Mouse (Mus musculus) heart, adult 2 months (tissue): ENCODE results near the gene Herc1. TPM values are rescaled to one million over a fixed set of nuclear protein-coding genes. Genes with fewer than 3 reads are reported as not detected.

Experiments
- DNase-seq, 2 experiments: peaks; one replicate each; pipeline ENCODE4 v3.0.0; 2021
- H3K27ac ChIP-seq: fragments of 200-600 bp; 2 replicates; pipeline ENCODE4 v1.8.1; 2022
- H3K27me3 ChIP-seq: fragments of 200-500 bp; 2 replicates; pipeline ENCODE4 v1.6.1; 2012; ENCODE audit warnings: mild to moderate bottlenecking, low read length, inconsistent platforms, mixed read lengths; ENCODE audit not compliant: control insufficient read depth, insufficient read depth
- H3K36me3 ChIP-seq: fragments of 200-500 bp; 2 replicates; pipeline ENCODE4 v1.6.1; 2012; ENCODE audit warnings: low read length, inconsistent platforms; ENCODE audit not compliant: control insufficient read depth, insufficient read depth
- H3K4me1 ChIP-seq: fragments of 200-500 bp; 2 replicates; pipeline ENCODE4 v1.6.1; 2011; ENCODE audit warnings: low read length; ENCODE audit not compliant: control insufficient read depth, insufficient read depth
- H3K4me3 ChIP-seq: fragments of 200-600 bp; 2 replicates; pipeline ENCODE4 v1.8.1; 2022
- H3K79me2 ChIP-seq: fragments of 200-500 bp; replicated peaks from 2 replicates; pipeline ENCODE4 v1.6.1; 2012; ENCODE audit warnings: mild to moderate bottlenecking, inconsistent platforms, low read length, moderate library complexity, mixed read lengths; ENCODE audit not compliant: control insufficient read depth, insufficient read depth
- H3K9ac ChIP-seq: fragments of 200-500 bp; 2 replicates; pipeline ENCODE4 v1.6.1; 2012; ENCODE audit warnings: low read depth, mild to moderate bottlenecking, control low read depth, inconsistent platforms, low read length, mixed read lengths
- CTCF ChIP-seq: fragments of 200-600 bp; IDR thresholded peaks from 2 replicates; pipeline ENCODE4 v1.8.1; 2022; ENCODE audit warnings: antibody characterized with exemption, mild to moderate bottlenecking, moderate library complexity
- EP300 ChIP-seq: fragments of 200-500 bp; IDR thresholded peaks from 2 replicates; pipeline ENCODE4 v1.6.1; 2011; ENCODE audit warnings: low read depth, low read length, control low read depth; ENCODE audit not compliant: insufficient read depth
- POLR2A ChIP-seq: fragments of 200-500 bp; IDR thresholded peaks from 2 replicates; pipeline ENCODE4 v1.6.1; 2011; ENCODE audit warnings: mild to moderate bottlenecking, low read depth, low read length, control low read depth; ENCODE audit not compliant: insufficient read depth
- WGBS: fragments of 180-500 bp; shearing (Covaris S2); methylation state at CpG from one replicate; pipeline ENCODE4 v1.1.7; 2018; 5-methylcytosine and 5-hydroxymethylcytosine counted together
- intact Hi-C: fragments of 180-260 bp; cut with DNase I; formaldehyde crosslinking; loops from one replicate; pipeline ENCODE4 v1.15.1; 2025
- polyA plus RNA-seq: library from polyadenylated mRNA; depleted of rRNA; stranded (reverse); fragments of >200 nt; gene quantifications from 2 replicates; pipeline ENCODE4 v1.2.3, GENCODE M21; 2012
- total RNA-seq, 2 experiments: library from RNA; stranded (reverse); gene quantifications; 2 replicates each; pipeline ENCODE4 v1.2.3; 2021

Gene Herc1
- total and polyA plus RNA-seq, 3 experiments, result 11.0 to 35.4 (median 31.4) TPM

DNA sequence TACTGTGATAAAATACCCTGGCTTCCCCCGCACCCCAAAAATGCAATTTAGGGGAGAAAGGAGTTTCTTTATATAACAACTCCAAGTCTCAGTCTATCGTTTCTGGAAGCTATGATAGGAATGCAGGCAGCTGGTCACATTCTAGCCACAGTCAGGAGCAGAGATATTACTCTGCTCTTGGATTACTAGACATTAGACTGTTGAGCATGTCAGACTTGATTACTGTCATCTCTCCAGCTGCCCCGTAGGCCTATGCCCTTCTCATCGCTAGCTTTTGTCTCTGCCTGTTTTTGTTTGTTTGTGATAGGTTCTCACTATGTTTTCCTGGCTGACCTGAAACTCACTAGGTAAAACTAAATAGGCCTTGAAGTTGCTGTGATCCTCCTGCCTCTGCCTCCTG is 41.5 kb upstream of the Herc1 start:
- no peak for DNase-seq
- H3K4me1 ChIP-seq, result peaks cover 3% of the 10 kb centered on the region
- WGBS, result 62% methylated on average over 4 of the region's 4 CpGs
- intact Hi-C loops, result no loop called here
- H3K79me2 ChIP-seq, result no peaks in the 10 kb centered on the region
- no peak overlapping the region for H3K4me3 ChIP-seq
- H3K27ac ChIP-seq, result no peak overlapping the region
- peaks cover 2% of the 10 kb centered on the region for H3K36me3 ChIP-seq
- TF ChIP-seq POLR2A, result no peak
- TF ChIP-seq CTCF, result no peak
- TF ChIP-seq EP300, result no peak
- no peak overlapping the region for H3K9ac ChIP-seq
- no peaks in the 10 kb centered on the region for H3K27me3 ChIP-seq

DNA sequence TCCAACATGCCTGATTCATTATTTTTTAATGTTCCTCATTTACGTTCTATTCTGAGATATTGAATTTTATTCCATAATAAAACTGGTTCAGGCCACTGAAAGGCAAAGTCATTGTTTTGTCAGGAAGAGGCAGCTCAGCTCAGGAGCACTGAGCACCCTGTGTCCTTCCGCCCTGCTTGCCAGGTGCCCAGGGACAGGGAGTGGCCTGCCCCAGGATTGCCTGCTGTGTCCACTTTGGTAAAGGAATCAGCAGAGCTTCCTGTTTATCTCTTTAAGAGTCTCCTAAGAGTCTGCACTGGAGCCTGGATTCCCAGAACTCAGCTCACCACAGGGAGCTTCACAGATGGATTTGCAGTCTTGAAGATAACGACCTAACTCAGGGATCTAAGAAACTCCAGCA is 38.8 kb upstream of the Herc1 start:
- H3K36me3 ChIP-seq, result no peaks in the 10 kb centered on the region; the same call in 1 of the 2 replicates
- intact Hi-C loops, result no loop called here
- TF ChIP-seq EP300 (peak; percentile 95), CTCF (no peak), POLR2A (no peak)
- peak overlapping the region; percentile 70 for H3K27ac ChIP-seq
- 32% methylated on average over 3 of the region's 3 CpGs for WGBS
- H3K4me1 ChIP-seq, result peaks cover 3% of the 10 kb centered on the region; the same call in 1 of the 2 replicates
- no peaks in the 10 kb centered on the region for H3K79me2 ChIP-seq
- H3K27me3 ChIP-seq, result no peaks in the 10 kb centered on the region
- peak; percentile 44 to 53 for DNase-seq
- no peak overlapping the region for H3K4me3 ChIP-seq
- no peak overlapping the region for H3K9ac ChIP-seq

DNA sequence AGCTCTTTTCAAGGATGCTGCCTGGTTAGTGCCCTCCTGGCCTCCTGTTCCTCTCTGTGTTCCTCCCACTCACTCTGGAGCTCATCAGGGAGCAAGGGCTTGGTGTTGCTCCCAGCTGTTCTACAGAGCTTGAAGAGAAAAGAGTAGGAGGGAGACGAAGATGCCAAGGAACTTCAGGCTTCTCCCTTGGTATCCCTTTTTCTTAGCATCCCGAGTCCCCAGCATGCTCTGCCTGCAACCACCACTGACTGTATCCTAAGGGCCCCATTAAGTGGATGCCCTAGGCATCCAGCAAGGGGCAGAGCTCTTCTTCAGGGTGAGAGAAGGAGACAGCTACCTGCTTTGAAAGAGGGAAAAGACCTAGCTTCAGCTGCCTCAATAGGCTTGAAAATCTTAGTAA is 33.6 kb upstream of the Herc1 start:
- H3K36me3 ChIP-seq, result no peaks in the 10 kb centered on the region
- no peak overlapping the region for H3K9ac ChIP-seq
- WGBS, result 59% methylated on average over 2 of the region's 2 CpGs
- intact Hi-C loops, result no loop called here
- DNase-seq, result no peak
- H3K27ac ChIP-seq, result no peak overlapping the region
- no peaks in the 10 kb centered on the region for H3K79me2 ChIP-seq
- no peaks in the 10 kb centered on the region for H3K27me3 ChIP-seq
- peaks cover 2% of the 10 kb centered on the region; the same call in 1 of the 2 replicates for H3K4me1 ChIP-seq
- no peak for TF ChIP-seq CTCF
- TF ChIP-seq POLR2A, result no peak
- TF ChIP-seq EP300, result no peak
- no peak overlapping the region for H3K4me3 ChIP-seq

DNA sequence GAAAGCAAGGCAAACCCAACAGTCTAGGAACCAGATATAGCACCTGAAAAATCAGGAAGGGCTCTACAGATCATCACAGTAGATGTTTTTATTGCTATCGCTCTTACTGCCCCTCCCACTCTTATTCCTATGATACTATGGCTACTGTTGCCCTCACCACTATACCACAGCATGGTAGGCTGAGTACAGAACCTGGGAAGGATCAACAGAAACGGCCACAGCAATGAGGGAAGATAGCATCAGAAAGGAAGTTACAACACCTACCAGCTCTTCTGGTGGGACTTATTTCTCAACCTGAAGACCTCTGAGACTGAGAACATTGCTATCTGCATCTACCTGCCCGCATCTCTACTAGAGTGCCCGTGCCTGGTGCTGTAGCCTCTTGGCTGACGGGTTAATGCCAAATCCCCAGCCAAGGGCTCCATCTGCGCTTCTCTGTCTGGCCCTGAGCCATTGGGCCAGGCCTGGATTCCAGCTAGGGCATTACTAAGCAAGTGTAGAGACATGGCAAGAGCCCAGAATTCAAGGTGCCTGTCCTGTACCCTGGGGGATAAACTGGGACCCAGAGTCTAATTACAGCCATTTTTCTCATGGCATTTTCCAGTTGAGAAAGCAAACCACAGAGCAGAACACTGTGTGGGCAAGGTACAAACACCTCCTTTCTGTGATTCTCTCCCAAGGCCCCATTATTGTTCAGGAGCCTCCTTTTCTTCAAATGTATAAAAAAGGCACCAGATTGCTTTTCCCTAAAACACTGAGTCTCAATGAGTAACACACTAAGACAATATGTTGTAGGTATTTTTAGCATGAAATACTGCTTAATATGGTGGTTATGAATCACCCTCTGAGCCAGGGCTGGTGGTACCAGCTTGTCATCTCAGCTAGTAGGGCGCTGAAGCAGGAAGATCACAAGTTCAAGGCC is 28.0 kb upstream of the Herc1 start:
- Histone ChIP-seq H3K36me3 (no peaks in the 10 kb centered on the region), H3K79me2 (no peaks in the 10 kb centered on the region), H3K27ac (no peak overlapping the region), H3K27me3 (no peaks in the 10 kb centered on the region), H3K9ac (no peak overlapping the region), H3K4me1 (no peaks in the 10 kb centered on the region), H3K4me3 (no peak overlapping the region)
- peak; percentile 42 to 64 for DNase-seq
- no peak for TF ChIP-seq CTCF
- no peak for TF ChIP-seq POLR2A
- TF ChIP-seq EP300, result no peak
- intact Hi-C loops, result no loop called here
- WGBS, result 61% methylated on average over 7 of the region's 7 CpGs

DNA sequence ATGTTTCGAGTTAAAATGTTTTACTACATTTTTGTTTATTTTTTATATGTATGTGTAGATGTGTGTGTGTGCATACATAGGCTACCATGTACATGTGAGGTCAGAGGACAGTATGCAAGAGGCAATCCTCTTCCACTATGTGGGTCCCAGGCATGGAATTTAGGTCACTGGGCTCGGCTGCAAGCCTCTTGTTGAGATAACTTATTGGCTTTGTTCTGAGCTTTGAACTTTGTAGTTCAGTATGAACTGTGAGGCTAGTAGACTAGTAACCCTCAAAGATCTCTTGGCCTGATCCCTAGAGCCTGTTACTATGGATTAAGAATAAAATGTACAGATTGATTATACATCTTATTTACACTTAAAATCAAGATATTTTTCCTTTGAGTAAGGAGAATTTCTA is 23.4 kb upstream of the Herc1 start:
- Histone ChIP-seq H3K4me3 (no peak overlapping the region), H3K27ac (no peak overlapping the region)

DNA sequence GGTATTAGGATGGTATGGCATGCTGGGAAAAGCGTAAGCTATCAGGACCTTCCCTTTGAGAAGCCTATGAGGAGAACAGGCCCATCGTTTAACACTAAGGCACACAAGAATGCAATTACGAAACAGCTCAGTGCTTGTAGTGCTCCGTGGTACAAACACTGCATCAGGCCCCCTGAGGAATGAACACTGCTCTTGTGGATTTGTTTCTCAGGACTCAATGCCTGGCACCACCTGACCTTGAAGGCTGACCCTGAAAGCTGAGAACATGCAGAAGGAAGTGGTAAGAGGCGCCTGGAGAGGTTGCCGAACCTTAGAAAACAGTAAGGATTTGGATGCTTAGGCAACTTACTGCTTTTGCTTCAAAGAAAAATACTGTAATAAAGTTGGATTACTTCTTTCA is 20.8 kb upstream of the Herc1 start:
- H3K27ac ChIP-seq, result no peak overlapping the region
- 62% methylated on average over 6 of the region's 6 CpGs for WGBS
- no peak for TF ChIP-seq POLR2A
- TF ChIP-seq CTCF, result no peak
- TF ChIP-seq EP300, result no peak
- DNase-seq, result no peak
- intact Hi-C loops, result no loop called here
- no peak overlapping the region for H3K9ac ChIP-seq
- no peaks in the 10 kb centered on the region for H3K27me3 ChIP-seq
- H3K79me2 ChIP-seq, result no peaks in the 10 kb centered on the region
- no peaks in the 10 kb centered on the region for H3K36me3 ChIP-seq
- no peak overlapping the region for H3K4me3 ChIP-seq
- no peaks in the 10 kb centered on the region for H3K4me1 ChIP-seq

More for the DNA sequence above, 23.4 kb upstream of the Herc1 start:
- no peak overlapping the region for H3K9ac ChIP-seq
- H3K27me3 ChIP-seq, result no peaks in the 10 kb centered on the region
- no peaks in the 10 kb centered on the region for H3K79me2 ChIP-seq
- intact Hi-C loops, result no loop called here
- no peak for DNase-seq
- TF ChIP-seq EP300, result no peak
- no peak for TF ChIP-seq CTCF
- no peak for TF ChIP-seq POLR2A
- WGBS, result 60% methylated on average over 2 of the region's 2 CpGs
- H3K4me1 ChIP-seq, result no peaks in the 10 kb centered on the region
- H3K36me3 ChIP-seq, result no peaks in the 10 kb centered on the region
